Mouse (Mus musculus): Measurements from ENCODE around the gene Zc3h4.

Zc3h4 gene

GRCm38 (mm10) chr7:16399820-16400688 is 656 bp upstream of the Zc3h4 start:
- peak; percentile 100 for DNase-seq (ENCODE audit: low read depth, low spot score)

GRCm38 (mm10) chr7:16401991-16402431 is 1.3 kb downstream of the Zc3h4 start:
- no peak for DNase-seq (ENCODE audit: low read depth, low spot score)

- no peak for DNase-seq (ENCODE audit: low read depth, low spot score)
Measured at GRCm38 (mm10) chr7:16402449-16402848, 1.7 kb downstream of the Zc3h4 start.

GRCm38 (mm10) chr7:16402968-16403948 is 2.5 kb downstream of the Zc3h4 start:
- DNase-seq (ENCODE audit: low read depth, low spot score), result no peak

GRCm38 (mm10) chr7:16404315-16405072 is 3.8 kb downstream of the Zc3h4 start:
- DNase-seq (ENCODE audit: low read depth, low spot score), result no peak

GRCm38 (mm10) chr7:16405073-16405455 is 4.4 kb downstream of the Zc3h4 start:
- no peak for DNase-seq (ENCODE audit: low read depth, low spot score)

- DNase-seq (ENCODE audit: low read depth, low spot score), result no peak
Measured at GRCm38 (mm10) chr7:16405516-16406351, 5.0 kb downstream of the Zc3h4 start.

GRCm38 (mm10) chr7:16406978-16407377 is 6.3 kb downstream of the Zc3h4 start:
- DNase-seq (ENCODE audit: low read depth, low spot score), result no peak

GRCm38 (mm10) chr7:16411100-16411499 is 10.4 kb downstream of the Zc3h4 start:
- no peak for DNase-seq (ENCODE audit: low read depth, low spot score)

GRCm38 (mm10) chr7:16412220-16412896 is 11.6 kb downstream of the Zc3h4 start:
- no peak for DNase-seq (ENCODE audit: low read depth, low spot score)

- DNase-seq (ENCODE audit: low read depth, low spot score), result peak; percentile 67
Measured at GRCm38 (mm10) chr7:16412930-16413329, 12.2 kb downstream of the Zc3h4 start.

GRCm38 (mm10) chr7:16415426-16415825 is 14.7 kb downstream of the Zc3h4 start:
- DNase-seq (ENCODE audit: low read depth, low spot score), result no peak

- no peak for DNase-seq (ENCODE audit: low read depth, low spot score)
Measured at GRCm38 (mm10) chr7:16417141-16417771, 16.5 kb downstream of the Zc3h4 start.

- no peak for DNase-seq (ENCODE audit: low read depth, low spot score)
Measured at GRCm38 (mm10) chr7:16418713-16419112, 18.0 kb downstream of the Zc3h4 start.

GRCm38 (mm10) chr7:16420493-16421118 is 19.9 kb downstream of the Zc3h4 start:
- DNase-seq (ENCODE audit: low read depth, low spot score), result no peak

- DNase-seq (ENCODE audit: low read depth, low spot score), result no peak
Measured at GRCm38 (mm10) chr7:16422222-16422856, 21.6 kb downstream of the Zc3h4 start.

GRCm38 (mm10) chr7:16423731-16424130 is 23.0 kb downstream of the Zc3h4 start:
- DNase-seq (ENCODE audit: low read depth, low spot score), result no peak

- no peak for DNase-seq (ENCODE audit: low read depth, low spot score)
Measured at GRCm38 (mm10) chr7:16425721-16426120, 25.0 kb downstream of the Zc3h4 start.

Data from retina, postnatal 7 days (tissue).